20 mouse cellular contexts compared by ENCODE assay signal in genomic region chr1:63573864-63574611, GRCm38 (mm10). TPM values are rescaled to one million over a fixed set of nuclear protein-coding genes. Genes with fewer than 3 reads are reported as not detected.
DNase-seq lines count a peak whose midpoint lies in the region; ATAC-seq lines count a peak whose summit lies in the region.
"Had no signal": no experiment of that assay in that cellular context is flagged by ENCODE, and none has a peak within 500 bp of the region (broad histone marks: within the 10 kb centered on the region; RNA-seq: fewer than 3 reads in every experiment).

No protein-coding gene starts in this region.

- H3K4me2 ChIP-seq in midbrain, embryonic 11.5 days = no peak overlapping the region
- H3K4me2 ChIP-seq: liver, embryonic 13.5 days had no signal

- H3K9me3 ChIP-seq in hindbrain, embryonic 10.5 days = no peaks in the 10 kb centered on the region
- no peaks in the 10 kb centered on the region for H3K9me3 ChIP-seq in midbrain, embryonic 11.5 days (ENCODE audit: control insufficient read depth, low read length)
- H3K9me3 ChIP-seq: liver, embryonic 13.5 days; neural tube, embryonic 12.5 days had no signal

- WGBS in hindbrain, embryonic 10.5 days = 77% methylated on average over 12 of the region's 12 CpGs
- WGBS in midbrain, embryonic 11.5 days = 68% methylated on average over 12 of the region's 12 CpGs

- no peaks in the 10 kb centered on the region for H3K27me3 ChIP-seq in hindbrain, embryonic 10.5 days (ENCODE audit: insufficient read depth, poor library complexity, severe bottlenecking)
- H3K27me3 ChIP-seq in midbrain, embryonic 11.5 days (ENCODE audit: control insufficient read depth, insufficient read depth, low read length) = no peaks in the 10 kb centered on the region
- H3K27me3 ChIP-seq: liver, embryonic 13.5 days; neural tube, embryonic 12.5 days had no signal

- H3K9ac ChIP-seq in midbrain, embryonic 11.5 days (ENCODE audit: low read length) = peak overlapping the region; percentile 41
- H3K9ac ChIP-seq: liver, embryonic 13.5 days; neural tube, embryonic 12.5 days had no signal

- no peaks in the 10 kb centered on the region for H3K36me3 ChIP-seq in hindbrain, embryonic 10.5 days
- H3K36me3 ChIP-seq in midbrain, embryonic 11.5 days (ENCODE audit: control insufficient read depth, insufficient read depth, low read length) = no peaks in the 10 kb centered on the region
- H3K36me3 ChIP-seq: liver, embryonic 13.5 days; neural tube, embryonic 12.5 days had no signal

- H3K4me1 ChIP-seq in hindbrain, embryonic 10.5 days (replicated peaks) = peaks cover 21% of the 10 kb centered on the region
- peaks cover 19% of the 10 kb centered on the region for H3K4me1 ChIP-seq in midbrain, embryonic 11.5 days (ENCODE audit: control insufficient read depth, insufficient read depth, low read length)
- H3K4me1 ChIP-seq: liver, embryonic 13.5 days had no signal

- peak; percentile 29 for DNase-seq in right cerebral cortex, adult 18-20 months
- no peak for DNase-seq in right cerebral cortex, postnatal 10 days (ENCODE audit: low spot score in 2 of 2)
- no peak for DNase-seq in hindbrain, embryonic 10.5 days (ENCODE audit: low spot score)
- peak; percentile 85 for DNase-seq in midbrain, embryonic 11.5 days (ENCODE audit: low spot score, missing footprints)
- no peak for DNase-seq in yolk sac, embryonic 10.5 days (ENCODE audit: low spot score)
- no peak for DNase-seq in adrenal gland, adult 8-10 months
- no peak for DNase-seq in adrenal gland, postnatal 10 days
- DNase-seq: cerebellum, adult 18-20 months; heart, postnatal 36 days; kidney, adult 8-10 months; liver, embryonic 13.5 days; lung, postnatal 10 days; spleen, adult 18-20 months; thymus, postnatal 4 days had no signal

- H3K4me3 ChIP-seq in hindbrain, embryonic 10.5 days = no peak overlapping the region
- H3K4me3 ChIP-seq in midbrain, embryonic 11.5 days (ENCODE audit: low read depth, low read length) = no peak overlapping the region
- H3K4me3 ChIP-seq: liver, embryonic 13.5 days; neural tube, embryonic 12.5 days had no signal

- H3K27ac ChIP-seq in hindbrain, embryonic 10.5 days = peak overlapping the region; percentile 77
- H3K27ac ChIP-seq in midbrain, embryonic 11.5 days (ENCODE audit: low read depth, low read length) = peak overlapping the region; percentile 32
- H3K27ac ChIP-seq: liver, embryonic 13.5 days; neural tube, embryonic 12.5 days had no signal

- peak; percentile 69 for ATAC-seq in midbrain, embryonic 11.5 days (ENCODE audit: low FRiP score)

RNA-seq across cellular contexts. Expression of gene Gm39653, which starts 41.7 kb away (rescaled TPM):
- polyA plus RNA-seq in hindbrain, embryonic 10.5 days (2016; fragmentation: Nextera tagmentation; extraction: Ambion mirVana) = not detected in 2 replicates
- polyA plus RNA-seq in midbrain, embryonic 11.5 days (2014; fragmentation: Nextera tagmentation; extraction: Ambion mirVana) = not detected in 2 replicates
- total RNA-seq in adrenal gland, adult 8-10 months (2022) = not detected
- total RNA-seq in adrenal gland, postnatal 10 days (2021) = not detected
- total RNA-seq: adrenal gland, postnatal 36 days; heart, postnatal 36 days; layer of hippocampus, adult 18-20 months; left cerebral cortex, postnatal 4 days; MEL had no signal
- polyA plus RNA-seq: liver, embryonic 13.5 days; neural tube, embryonic 12.5 days; stomach, embryonic 16.5 days had no signal

Comparison
In these comparisons a context has a peak if more than half of its experiments do, and no peak if none do; other contexts are left out.
1. DNase-seq: peak in right cerebral cortex, adult 18-20 months (single experiment) and midbrain, embryonic 11.5 days (single experiment); none in right cerebral cortex, postnatal 10 days (0 of 2), hindbrain, embryonic 10.5 days (single experiment), yolk sac, embryonic 10.5 days (single experiment), adrenal gland, adult 8-10 months (single experiment) and adrenal gland, postnatal 10 days (single experiment).